Mouse (Mus musculus) heart, postnatal 0 days (tissue): ENCODE measurements around the gene Alg12.

Source experiments
- CTCF ChIP-seq: IDR thresholded peaks from 2 replicates; pipeline ENCODE4 v1.5.1; 2016; ENCODE audit warnings: antibody characterized with exemption, control low read depth, low read depth
- EP300 ChIP-seq: IDR thresholded peaks from 2 replicates; pipeline ENCODE4 v1.6.1; 2016; ENCODE audit warnings: antibody characterized with exemption, low read depth

DNA sequence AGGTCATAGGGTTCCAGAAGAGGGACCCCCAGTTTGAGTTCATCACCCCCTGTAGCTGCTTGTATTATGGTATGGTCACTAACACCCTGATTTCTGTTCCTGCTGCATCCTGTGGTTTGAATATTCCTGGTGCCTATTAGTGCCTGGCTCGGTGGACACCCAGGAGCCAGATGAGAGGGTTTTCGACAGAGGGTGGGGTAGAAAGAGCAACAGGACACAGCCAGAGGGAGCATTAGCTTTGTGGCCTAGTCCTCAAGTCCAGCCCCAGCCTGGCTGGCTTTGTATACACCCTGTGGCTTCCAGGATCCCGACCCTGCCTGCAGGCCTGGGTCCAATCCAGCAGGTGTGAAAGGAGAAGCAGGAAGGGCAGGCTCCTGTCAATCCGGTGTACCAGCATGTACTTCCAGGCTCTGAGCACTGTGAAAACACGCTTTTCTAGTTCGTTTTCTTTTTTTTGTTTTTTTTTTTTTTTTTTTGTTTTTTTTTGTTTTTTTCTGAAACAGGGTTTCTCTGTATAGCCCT is 36.8 kb upstream of the Alg12 start:
- no peak for TF ChIP-seq CTCF
- no peak for TF ChIP-seq EP300
